Mouse (Mus musculus) liver, postnatal 0 days (tissue): ENCODE results near the gene Mest. TPM values are rescaled to one million over a fixed set of nuclear protein-coding genes. Genes with fewer than 3 reads are reported as not detected.
A peak's percentile ranks its signal among the peaks of the same experiment; 100 is the strongest.

Experiments used
- ATAC-seq: fragments of 200-750 bp; cut with Nextera tagmentation; 2 replicates; pipeline ENCODE4 v1.8.0; 2017; ENCODE audit warnings: mild to moderate bottlenecking, moderate library complexity
- DNase-seq: peaks from one replicate; pipeline ENCODE4 v3.0.0-alpha.2; 2016
- H3K27ac ChIP-seq: fragments of 300-500 bp; sonication (generic); 2 replicates; pipeline ENCODE4 v1.5.1; 2014; ENCODE audit warnings: antibody characterized with exemption, moderate library complexity, mild to moderate bottlenecking, low read depth
- H3K27me3 ChIP-seq: fragments of 300-500 bp; sonication (generic); 2 replicates; pipeline ENCODE4 v1.6.1; 2014; ENCODE audit warnings: low read length, control low read depth, mixed read lengths; ENCODE audit not compliant: insufficient read depth
- H3K36me3 ChIP-seq: fragments of 300-500 bp; sonication (generic); replicated peaks from 2 replicates; pipeline ENCODE4 v1.6.1; 2014; ENCODE audit warnings: mild to moderate bottlenecking, control low read depth, low read length, moderate library complexity, mixed read lengths; ENCODE audit not compliant: insufficient read depth
- H3K4me1 ChIP-seq: fragments of 300-500 bp; sonication (generic); 2 replicates; pipeline ENCODE4 v1.6.1; 2014; ENCODE audit warnings: antibody characterized with exemption, mild to moderate bottlenecking, control low read depth; ENCODE audit not compliant: insufficient read depth
- H3K4me2 ChIP-seq: fragments of 300-500 bp; sonication (generic); 2 replicates; pipeline ENCODE4 v1.6.1; 2014; ENCODE audit warnings: low read depth, mild to moderate bottlenecking, low read length, moderate library complexity, mixed read lengths
- H3K4me3 ChIP-seq: fragments of 300-500 bp; sonication (generic); 2 replicates; pipeline ENCODE4 v1.5.1; 2014; ENCODE audit warnings: low read depth, low read length
- H3K9ac ChIP-seq: fragments of 300-500 bp; sonication (generic); replicated peaks from 2 replicates; pipeline ENCODE4 v1.6.1; 2014; ENCODE audit warnings: mild to moderate bottlenecking, moderate library complexity
- H3K9me3 ChIP-seq: fragments of 300-500 bp; sonication (generic); 2 replicates; pipeline ENCODE4 v1.6.1; 2016; ENCODE audit warnings: mild to moderate bottlenecking, control low read depth, low read length, mixed read lengths
- CTCF ChIP-seq: sonication (generic); IDR thresholded peaks from 2 replicates; pipeline ENCODE4 v1.5.1; 2016; ENCODE audit warnings: antibody characterized with exemption, low read depth
- EP300 ChIP-seq: IDR thresholded peaks from 2 replicates; pipeline ENCODE4 v1.6.1; 2016; ENCODE audit warnings: antibody characterized with exemption, low read depth, mild to moderate bottlenecking
- WGBS: fragments of 180-500 bp; shearing (Covaris S2); extraction: QIAGEN DNeasy Blood & Tissue Kit; methylation state at CpG from one replicate; pipeline ENCODE4 v1.1.7; 2014; ENCODE audit not compliant: insufficient replicate concordance; 5-methylcytosine and 5-hydroxymethylcytosine counted together
- polyA plus RNA-seq: library from polyadenylated mRNA; unstranded; fragments of >200 nt; fragmentation: Nextera tagmentation; extraction: Ambion mirVana; gene quantifications from 2 replicates; pipeline ENCODE4 v1.2.1, GENCODE M21; 2015

The Mest gene
- polyA plus RNA-seq, 1 experiment from 2014 or later: 117 TPM

- ATAC-seq: no peak; the same call in 1 of the 2 replicates
- 30% methylated on average over 6 of the region's 6 CpGs for WGBS
- Histone ChIP-seq H3K4me3 (no peak overlapping the region), H3K27ac (peak overlapping the region; percentile 0; the same call in 1 of the 2 replicates), H3K27me3 (no peaks in the 10 kb centered on the region), H3K4me2 (peak overlapping the region; percentile 35; the same call in 1 of the 2 replicates), H3K9ac (no peak overlapping the region), H3K9me3 (no peaks in the 10 kb centered on the region), H3K4me1 (peaks cover 4% of the 10 kb centered on the region), H3K36me3 (no peaks in the 10 kb centered on the region)
- TF ChIP-seq EP300: 0 out of 2 replicates have a peak, but pooled peaks have one; percentile 17
- TF ChIP-seq CTCF: no peak
- DNase-seq: no peak
Measured at GRCm38 (mm10) chr6:30700182-30700581, 23.2 kb upstream of the Mest start.

- WGBS: 86% methylated on average over 6 of the region's 6 CpGs
- DNase-seq (no peak), ATAC-seq (no peak)
Measured at GRCm38 (mm10) chr6:30702881-30703280, 20.5 kb upstream of the Mest start.

GRCm38 (mm10) chr6:30703476-30703875, 19.9 kb upstream of the Mest start:
- no peaks in the 10 kb centered on the region for H3K9me3 ChIP-seq
- no peaks in the 10 kb centered on the region for H3K27me3 ChIP-seq
- DNase-seq (no peak), ATAC-seq (no peak)
- H3K4me1 ChIP-seq: peaks cover 4% of the 10 kb centered on the region
- WGBS: 55% methylated on average over 6 of the region's 6 CpGs
- H3K36me3 ChIP-seq: no peaks in the 10 kb centered on the region
- no peak overlapping the region for H3K27ac ChIP-seq
- H3K4me2 ChIP-seq: no peak overlapping the region
- no peak overlapping the region for H3K9ac ChIP-seq
- no peak overlapping the region for H3K4me3 ChIP-seq
- TF ChIP-seq CTCF (no peak), EP300 (no peak)

More at GRCm38 (mm10) chr6:30702881-30703280, 20.5 kb upstream of the Mest start:
- Histone ChIP-seq H3K4me2 (no peak overlapping the region), H3K9ac (no peak overlapping the region), H3K36me3 (no peaks in the 10 kb centered on the region), H3K9me3 (no peaks in the 10 kb centered on the region), H3K27me3 (no peaks in the 10 kb centered on the region), H3K4me1 (peaks cover 4% of the 10 kb centered on the region), H3K4me3 (no peak overlapping the region), H3K27ac (no peak overlapping the region)
- TF ChIP-seq EP300: no peak
- no peak for TF ChIP-seq CTCF

- H3K4me3 ChIP-seq: no peak overlapping the region
- DNase-seq: no peak
- no peak overlapping the region for H3K4me2 ChIP-seq
- TF ChIP-seq EP300 (no peak), CTCF (no peak)
- no peaks in the 10 kb centered on the region for H3K27me3 ChIP-seq
- no peaks in the 10 kb centered on the region for H3K36me3 ChIP-seq
- H3K9me3 ChIP-seq: no peaks in the 10 kb centered on the region
- no peak for ATAC-seq
- no peak overlapping the region for H3K9ac ChIP-seq
- peaks cover 4% of the 10 kb centered on the region for H3K4me1 ChIP-seq
- WGBS: 77% methylated on average over 9 of the region's 9 CpGs
- no peak overlapping the region for H3K27ac ChIP-seq
Measured at GRCm38 (mm10) chr6:30703977-30704602, 19.3 kb upstream of the Mest start.

GRCm38 (mm10) chr6:30709115-30709514, 14.2 kb upstream of the Mest start:
- no peak overlapping the region for H3K27ac ChIP-seq
- ATAC-seq (no peak), DNase-seq (no peak)
- no peaks in the 10 kb centered on the region for H3K27me3 ChIP-seq
- TF ChIP-seq CTCF (no peak), EP300 (no peak)
- H3K9ac ChIP-seq: no peak overlapping the region
- 68% methylated on average over 6 of the region's 6 CpGs for WGBS
- no peaks in the 10 kb centered on the region for H3K36me3 ChIP-seq
- no peak overlapping the region for H3K4me2 ChIP-seq
- no peaks in the 10 kb centered on the region for H3K9me3 ChIP-seq
- H3K4me3 ChIP-seq: no peak overlapping the region
- H3K4me1 ChIP-seq: no peaks in the 10 kb centered on the region

- H3K36me3 ChIP-seq: no peaks in the 10 kb centered on the region
- H3K4me2 ChIP-seq: no peak overlapping the region
- no peaks in the 10 kb centered on the region for H3K4me1 ChIP-seq
- no peak overlapping the region for H3K9ac ChIP-seq
- WGBS: 71% methylated on average over 25 of the region's 25 CpGs
- H3K9me3 ChIP-seq: no peaks in the 10 kb centered on the region
- no peak for TF ChIP-seq CTCF
- no peak for TF ChIP-seq EP300
- DNase-seq (no peak), ATAC-seq (no peak)
- no peaks in the 10 kb centered on the region for H3K27me3 ChIP-seq
- H3K4me3 ChIP-seq: no peak overlapping the region
- no peak overlapping the region for H3K27ac ChIP-seq
Measured at GRCm38 (mm10) chr6:30710371-30711364, 12.7 kb upstream of the Mest start.
